11 mouse cellular contexts compared by ENCODE assay signal in the genomic region with DNA sequence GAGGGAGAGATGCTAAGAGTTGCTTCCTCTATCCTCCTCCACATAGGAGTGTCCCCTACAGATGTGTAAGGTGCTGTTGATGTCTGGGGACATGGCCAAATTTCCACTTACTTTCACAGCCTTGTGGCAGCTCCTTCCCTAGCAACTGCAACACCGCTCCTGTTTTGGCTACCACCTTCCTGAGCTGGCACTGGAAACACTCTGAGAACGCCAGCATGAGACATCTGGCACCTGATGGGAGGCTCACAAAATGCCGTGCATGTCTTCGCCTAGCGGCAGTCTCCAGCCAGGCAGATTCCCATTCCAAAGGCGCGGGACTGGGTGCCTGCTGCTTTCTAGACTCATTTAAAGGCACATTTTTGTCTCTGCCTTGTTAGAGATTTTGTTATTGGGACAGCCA. TPM values are rescaled to one million over a fixed set of nuclear protein-coding genes. Genes with fewer than 3 reads are reported as not detected.
DNase-seq lines count a peak whose midpoint lies in the region; ATAC-seq and TF ChIP-seq lines count a peak whose summit lies in the region.
"Had no signal": no experiment of that assay in that cellular context is flagged by ENCODE, and none has a peak within 500 bp of the region (broad histone marks: within the 10 kb centered on the region; RNA-seq: fewer than 3 reads in every experiment).

No protein-coding gene starts in this region.

- no peaks in the 10 kb centered on the region for H3K36me3 ChIP-seq in heart, adult 2 months (ENCODE audit: control insufficient read depth, insufficient read depth, low read length)
- no peaks in the 10 kb centered on the region for H3K36me3 ChIP-seq in forebrain, embryonic 16.5 days (ENCODE audit: control insufficient read depth, insufficient read depth)

- H3K9ac ChIP-seq in heart, adult 2 months (ENCODE audit: low read depth, low read length): no peak overlapping the region
- H3K9ac ChIP-seq in forebrain, embryonic 16.5 days (replicated peaks; ENCODE audit: low read depth, low read length): no peak overlapping the region

- no peak overlapping the region for H3K27ac ChIP-seq in heart, adult 2 months
- H3K27ac ChIP-seq in forebrain, embryonic 16.5 days (ENCODE audit: low read length): peak overlapping the region; percentile 69

- WGBS in heart, adult 2 months: 49% methylated on average over 7 of the region's 7 CpGs
- 35% methylated on average over 7 of the region's 7 CpGs for WGBS in forebrain, embryonic 16.5 days

- no peaks in the 10 kb centered on the region for H3K9me3 ChIP-seq in forebrain, embryonic 16.5 days (ENCODE audit: control insufficient read depth, low read length)

- no peak for TF ChIP-seq POLR2A in heart, adult 2 months (IDR thresholded peaks at IDR 0.05; ENCODE audit: insufficient read depth, low read depth, low read length)

- no peak overlapping the region for H3K4me3 ChIP-seq in heart, adult 2 months
- H3K4me3 ChIP-seq in forebrain, embryonic 16.5 days (replicated peaks; ENCODE audit: low read length): no peak overlapping the region
- H3K4me3 ChIP-seq: erythroblast, embryonic 14.5 days had no signal

- no peak overlapping the region for H3K4me2 ChIP-seq in forebrain, embryonic 16.5 days (ENCODE audit: low read length)

- H3K79me2 ChIP-seq in heart, adult 2 months (replicated peaks; ENCODE audit: control insufficient read depth, insufficient read depth, low read length): no peaks in the 10 kb centered on the region

- H3K4me1 ChIP-seq in heart, adult 2 months (ENCODE audit: control insufficient read depth, insufficient read depth, low read length): peaks cover 15% of the 10 kb centered on the region
- H3K4me1 ChIP-seq in forebrain, embryonic 16.5 days (replicated peaks; ENCODE audit: control insufficient read depth, insufficient read depth, low read length): peaks cover 15% of the 10 kb centered on the region

- peak; percentile 88 for ATAC-seq in forebrain, embryonic 16.5 days

- peak; percentile 51 to 71 for DNase-seq in heart, adult 2 months
- no peak for DNase-seq in heart, adult 8-10 months (ENCODE audit: low spot score)
- peak; percentile 38 for DNase-seq in heart, postnatal 25 days (ENCODE audit: low spot score)
- DNase-seq in right cerebral cortex, adult 18-20 months: peak; percentile 91
- DNase-seq in thymus, postnatal 14 days: no peak
- no peak for DNase-seq in kidney, postnatal 10 days
- DNase-seq in lung, adult 18-20 months: no peak
- DNase-seq: adrenal gland, postnatal 14 days had no signal

- H3K27me3 ChIP-seq in heart, adult 2 months (ENCODE audit: control insufficient read depth, insufficient read depth, low read length): no peaks in the 10 kb centered on the region
- no peaks in the 10 kb centered on the region for H3K27me3 ChIP-seq in forebrain, embryonic 16.5 days (replicated peaks; ENCODE audit: control insufficient read depth, insufficient read depth, low read length)

- TF ChIP-seq CTCF in heart, adult 2 months (IDR thresholded peaks at IDR 0.05): peak; percentile 56

- no peak for TF ChIP-seq EP300 in heart, adult 2 months (IDR thresholded peaks at IDR 0.05; ENCODE audit: insufficient read depth, low read depth, low read length)

- intact Hi-C loops in heart, adult 2 months (cut with DNase I): no loop called here
- intact Hi-C loops in heart, postnatal 25 days (cut with DNase I): no loop called here

RNA-seq across cellular contexts. Expression of gene 6430548M08Rik, which starts 22.7 kb away (rescaled TPM):
- 10 to 100 TPM; 16.1 to 20.0 TPM for total RNA-seq in heart, adult 2 months (2021)
- 6.4 and 9.5 TPM in 2 replicates for polyA plus RNA-seq in heart, adult 2 months (2012; rRNA removed)
- total RNA-seq in heart, adult 8-10 months (2022): 10 to 100 TPM; 17.5 to 27.7 (median 22.0) TPM
- polyA plus RNA-seq in forebrain, embryonic 16.5 days (2015; fragmentation: Nextera tagmentation; extraction: Ambion mirVana): 27.5 and 29.2 TPM in 2 replicates
- 10 to 100 TPM; 11.5 to 16.7 TPM for total RNA-seq in heart, postnatal 25 days (2021)

RNA-seq across cellular contexts. Expression of gene Zdhhc7, which starts 35.3 kb away (rescaled TPM):
- 10 to 100 TPM; 34.2 to 35.4 TPM for total RNA-seq in heart, adult 2 months (2021)
- polyA plus RNA-seq in heart, adult 2 months (2012; rRNA removed): 48.5 and 70.6 TPM in 2 replicates
- 10 to 100 TPM; 33.5 to 40.0 (median 34.3) TPM for total RNA-seq in heart, adult 8-10 months (2022)
- 28.9 and 29.7 TPM in 2 replicates for polyA plus RNA-seq in forebrain, embryonic 16.5 days (2015; fragmentation: Nextera tagmentation; extraction: Ambion mirVana)
- 10 to 100 TPM; 35.4 to 36.4 TPM for total RNA-seq in heart, postnatal 25 days (2021)

RNA-seq across cellular contexts. Expression of gene Fam92b, which starts 40.6 kb away (rescaled TPM):
- not detected for total RNA-seq in heart, adult 2 months (2021)
- polyA plus RNA-seq in heart, adult 2 months (2012; rRNA removed): 1.0 TPM in 1 of 2 replicates, not detected in the other
- not detected for total RNA-seq in heart, adult 8-10 months (2022)
- polyA plus RNA-seq in forebrain, embryonic 16.5 days (2015; fragmentation: Nextera tagmentation; extraction: Ambion mirVana): 1.3 and 1.8 TPM in 2 replicates
- not detected for total RNA-seq in heart, postnatal 25 days (2021)
- total RNA-seq: megakaryocyte, adult 5-6 weeks had no signal
- polyA plus RNA-seq: erythroblast, embryonic 14.5 days had no signal

Comparison
In these comparisons a context has a peak if more than half of its experiments do, and no peak if none do; other contexts are left out.
1. DNase-seq: peak in heart, adult 2 months (2 of 2), heart, postnatal 25 days (single experiment) and right cerebral cortex, adult 18-20 months (single experiment); none in heart, adult 8-10 months (single experiment), thymus, postnatal 14 days (single experiment), kidney, postnatal 10 days (single experiment) and lung, adult 18-20 months (0 of 2).